Mouse (Mus musculus): ENCODE measurements around the gene Insc. TPM values are rescaled to one million over a fixed set of nuclear protein-coding genes. Genes with fewer than 3 reads are reported as not detected.

The Insc gene
- total and polyA plus RNA-seq, 3 experiments: not detected

DNA sequence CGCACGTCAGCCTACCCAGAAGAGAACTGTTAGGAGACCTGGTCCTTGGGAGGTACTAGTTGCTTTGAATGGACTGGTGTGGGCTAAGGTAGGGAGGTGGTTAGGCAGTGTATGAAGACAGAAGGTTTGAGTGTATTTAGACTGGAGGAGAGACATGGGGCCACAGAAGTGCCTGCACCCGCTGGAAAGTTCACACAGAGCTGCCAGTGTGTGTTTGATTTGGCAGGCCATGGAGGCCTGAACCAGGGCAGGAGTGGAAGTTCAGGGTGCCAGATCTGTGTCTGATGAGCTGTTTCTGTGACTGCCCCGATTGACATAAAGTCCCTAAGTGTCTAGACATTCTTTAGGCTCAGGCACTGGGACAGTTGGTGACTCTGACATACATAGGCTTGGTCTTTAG, 25.5 kb downstream of the Insc start:
- Histone ChIP-seq H3K9ac (ENCODE audit: control insufficient read depth, low read depth, low read length, poor library complexity, severe bottlenecking) (no peak overlapping the region), H3K4me3 (ENCODE audit: control insufficient read depth in 1 of 2, insufficient read depth in 1 of 2, low read depth in 2 of 2, low read length in 2 of 2) (no peak overlapping the region), H3K27ac (ENCODE audit: control insufficient read depth, low read depth, low read length) (no peak overlapping the region), H3K4me1 (ENCODE audit: control insufficient read depth in 1 of 2, insufficient read depth in 2 of 2, low read length in 2 of 2) (no peaks in the 10 kb centered on the region), H3K79me2 (ENCODE audit: control insufficient read depth, insufficient read depth, low read length, poor library complexity) (no peaks in the 10 kb centered on the region), H3K36me3 (ENCODE audit: control insufficient read depth in 1 of 2, insufficient read depth in 2 of 2, low read length in 2 of 2) (no peaks in the 10 kb centered on the region), H3K27me3 (ENCODE audit: control insufficient read depth in 1 of 2, insufficient read depth in 2 of 2, low read length in 2 of 2) (no peaks in the 10 kb centered on the region), H3K9me3 (replicated peaks; ENCODE audit: insufficient read depth, low read length) (no peaks in the 10 kb centered on the region)
- TF ChIP-seq TCF12 (IDR thresholded peaks at IDR 0.05; ENCODE audit: low read depth, low read length) (no peak), UBTF (IDR thresholded peaks at IDR 0.05; ENCODE audit: borderline replicate concordance, insufficient read depth, low read depth, low read length) (no peak), TBP (IDR thresholded peaks at IDR 0.05; ENCODE audit: low read depth, low read length) (no peak), MEF2A (IDR thresholded peaks at IDR 0.05; ENCODE audit: extremely low read depth, insufficient replicate concordance, low read depth, low read length, poor library complexity, severe bottlenecking) (no peak), MAX (IDR thresholded peaks at IDR 0.05; ENCODE audit: low read length) (no peak), CTCF (IDR thresholded peaks at IDR 0.05 in 2 of 3, conservative IDR thresholded peaks at IDR 0.05 in 1 of 3; ENCODE audit: control insufficient read depth in 1 of 3, insufficient read depth in 1 of 3, low read depth in 2 of 3, low read length in 3 of 3, poor library complexity in 1 of 3, severe bottlenecking in 1 of 3) (no peak), MXI1 (IDR thresholded peaks at IDR 0.05; ENCODE audit: low read depth, low read length) (no peak), SIN3A (IDR thresholded peaks at IDR 0.05; ENCODE audit: low read length) (no peak), EP300 (IDR thresholded peaks at IDR 0.05; ENCODE audit: low read depth in 1 of 2, low read length in 2 of 2) (no peak), ZMIZ1 (IDR thresholded peaks at IDR 0.05; ENCODE audit: low read depth, low read length) (no peak), POLR2AphosphoS5 (IDR thresholded peaks at IDR 0.05; ENCODE audit: borderline replicate concordance, low read depth, low read length) (no peak), GATA1 (IDR thresholded peaks at IDR 0.05; ENCODE audit: low read depth, low read length) (no peak), ZNF384 (IDR thresholded peaks at IDR 0.05; ENCODE audit: low read depth, low read length) (no peak), SMC3 (IDR thresholded peaks at IDR 0.05; ENCODE audit: low read depth, low read length) (no peak), NELFE (IDR thresholded peaks at IDR 0.05; ENCODE audit: low read depth, low read length) (no peak), ELF1 (IDR thresholded peaks at IDR 0.05; ENCODE audit: low read depth, low read length) (no peak)
- no peak for DNase-seq (ENCODE audit: low read depth, low spot score)

- Histone ChIP-seq H3K36me3 (ENCODE audit: control insufficient read depth in 1 of 2, insufficient read depth in 2 of 2, low read length in 2 of 2) (no peaks in the 10 kb centered on the region), H3K27me3 (ENCODE audit: control insufficient read depth in 1 of 2, insufficient read depth in 2 of 2, low read length in 2 of 2) (no peaks in the 10 kb centered on the region), H3K4me3 (ENCODE audit: control insufficient read depth in 1 of 2, insufficient read depth in 1 of 2, low read depth in 2 of 2, low read length in 2 of 2) (no peak overlapping the region), H3K9ac (ENCODE audit: control insufficient read depth, low read depth, low read length, poor library complexity, severe bottlenecking) (no peak overlapping the region), H3K27ac (ENCODE audit: control insufficient read depth, low read depth, low read length) (no peak overlapping the region), H3K4me1 (ENCODE audit: control insufficient read depth in 1 of 2, insufficient read depth in 2 of 2, low read length in 2 of 2) (no peaks in the 10 kb centered on the region), H3K9me3 (replicated peaks; ENCODE audit: insufficient read depth, low read length) (no peaks in the 10 kb centered on the region), H3K79me2 (ENCODE audit: control insufficient read depth, insufficient read depth, low read length, poor library complexity) (no peaks in the 10 kb centered on the region)
- DNase-seq (ENCODE audit: low read depth, low spot score): no peak
- no peak for TF ChIP-seq TAL1 (IDR thresholded peaks at IDR 0.05; ENCODE audit: low read length)
Measured at GRCm38 (mm10) chr7:114770586-114770985, 27.1 kb downstream of the Insc start.
